Mouse (Mus musculus) cortical plate, adult 2 months (tissue): ENCODE data around the gene Clspn. TPM values are rescaled to one million over a fixed set of nuclear protein-coding genes. Genes with fewer than 3 reads are reported as not detected.

Experiments used
- H3K27ac ChIP-seq: fragments of 200-500 bp; 2 replicates; pipeline ENCODE4 v1.5.1; 2012; ENCODE audit warnings: low read length, control low read depth, inconsistent platforms; ENCODE audit not compliant: insufficient read depth
- H3K4me1 ChIP-seq: fragments of 200-500 bp; 2 replicates; pipeline ENCODE4 v1.6.1; 2011; ENCODE audit warnings: low read length; ENCODE audit not compliant: control insufficient read depth, insufficient read depth
- H3K4me3 ChIP-seq: fragments of 200-500 bp; 2 replicates; pipeline ENCODE4 v1.5.1; 2011; ENCODE audit warnings: mild to moderate bottlenecking, low read length, control low read depth; ENCODE audit not compliant: insufficient read depth
- CTCF ChIP-seq: fragments of 200-500 bp; IDR thresholded peaks from 2 replicates; pipeline ENCODE4 v1.5.1; 2011; ENCODE audit warnings: mild to moderate bottlenecking, control low read depth, low read length; ENCODE audit not compliant: insufficient read depth; ENCODE audit errors: extremely low read depth
- POLR2A ChIP-seq: fragments of 200-500 bp; IDR thresholded peaks from 2 replicates; pipeline ENCODE4 v1.6.1; 2011; ENCODE audit warnings: mild to moderate bottlenecking, low read length, control low read depth; ENCODE audit not compliant: insufficient read depth; ENCODE audit errors: extremely low read depth
- polyA plus RNA-seq: library from polyadenylated mRNA; depleted of rRNA; stranded (reverse); fragments of >200 nt; gene quantifications from 2 replicates; pipeline ENCODE4 v1.2.3, GENCODE M21; 2012

The Clspn gene
- polyA plus RNA-seq, 1 experiment: 0.77 TPM

GRCm38 (mm10) chr4:126554462-126554861 is 2.3 kb upstream of the Clspn start:
- TF ChIP-seq CTCF (peak; percentile 8; the same call in 1 of the 2 replicates), POLR2A (no peak)
- Histone ChIP-seq H3K4me1 (no peaks in the 10 kb centered on the region; the same call in 1 of the 2 replicates), H3K27ac (no peak overlapping the region), H3K4me3 (no peak overlapping the region)

- Histone ChIP-seq H3K4me1 (peaks cover 1% of the 10 kb centered on the region; the same call in 1 of the 2 replicates), H3K27ac (no peak overlapping the region), H3K4me3 (no peak overlapping the region)
- no peak for TF ChIP-seq CTCF
- TF ChIP-seq POLR2A: no peak
These were observed 7.1 kb downstream of the Clspn start for GRCm38 (mm10) chr4:126563798-126564197.

- no peak overlapping the region for H3K27ac ChIP-seq
- TF ChIP-seq CTCF (no peak), POLR2A (no peak)
- H3K4me3 ChIP-seq: no peak overlapping the region
- peaks cover 1% of the 10 kb centered on the region; the same call in 1 of the 2 replicates for H3K4me1 ChIP-seq
These were observed 10.5 kb downstream of the Clspn start for GRCm38 (mm10) chr4:126567243-126567642.

- Histone ChIP-seq H3K4me1 (peaks cover 1% of the 10 kb centered on the region; the same call in 1 of the 2 replicates), H3K27ac (no peak overlapping the region), H3K4me3 (no peak overlapping the region)
- TF ChIP-seq CTCF: no peak
- TF ChIP-seq POLR2A: no peak
These were observed 13.0 kb downstream of the Clspn start for GRCm38 (mm10) chr4:126569783-126570182.

- no peak overlapping the region for H3K27ac ChIP-seq
- no peak overlapping the region for H3K4me3 ChIP-seq
- TF ChIP-seq POLR2A (no peak), CTCF (no peak)
These were observed 19.5 kb downstream of the Clspn start for GRCm38 (mm10) chr4:126576281-126576680.

GRCm38 (mm10) chr4:126577920-126578319 is 21.2 kb downstream of the Clspn start:
- TF ChIP-seq POLR2A (no peak), CTCF (no peak)
- peaks cover 3% of the 10 kb centered on the region; the same call in 1 of the 2 replicates for H3K4me1 ChIP-seq
- H3K4me3 ChIP-seq: no peak overlapping the region
- H3K27ac ChIP-seq: no peak overlapping the region

More at GRCm38 (mm10) chr4:126576281-126576680, 19.5 kb downstream of the Clspn start:
- peaks cover 3% of the 10 kb centered on the region; the same call in 1 of the 2 replicates for H3K4me1 ChIP-seq

GRCm38 (mm10) chr4:126579077-126579476 is 22.3 kb downstream of the Clspn start:
- Histone ChIP-seq H3K4me1 (peaks cover 3% of the 10 kb centered on the region; the same call in 1 of the 2 replicates), H3K4me3 (no peak overlapping the region), H3K27ac (no peak overlapping the region)
- no peak for TF ChIP-seq POLR2A
- no peak for TF ChIP-seq CTCF

GRCm38 (mm10) chr4:126585739-126586138 is 29.0 kb downstream of the Clspn start:
- Histone ChIP-seq H3K4me3 (no peak overlapping the region), H3K4me1 (no peaks in the 10 kb centered on the region), H3K27ac (no peak overlapping the region)
- no peak for TF ChIP-seq POLR2A
- no peak for TF ChIP-seq CTCF

- Histone ChIP-seq H3K4me3 (no peak overlapping the region), H3K27ac (no peak overlapping the region), H3K4me1 (no peaks in the 10 kb centered on the region)
- TF ChIP-seq CTCF: no peak
- no peak for TF ChIP-seq POLR2A
These were observed 35.3 kb downstream of the Clspn start for GRCm38 (mm10) chr4:126592039-126592438.

GRCm38 (mm10) chr4:126599971-126600754 is 43.4 kb downstream of the Clspn start:
- TF ChIP-seq POLR2A (no peak), CTCF (peak; percentile 81)
- H3K27ac ChIP-seq: no peak overlapping the region
- no peak overlapping the region for H3K4me3 ChIP-seq
- H3K4me1 ChIP-seq: no peaks in the 10 kb centered on the region
